Mouse (Mus musculus): ENCODE data around the gene Ppp6r2. TPM values are rescaled to one million over a fixed set of nuclear protein-coding genes. Genes with fewer than 3 reads are reported as not detected.

Gene Ppp6r2
- total and polyA plus RNA-seq, 3 experiments = 8.7 to 14.7 (median 10.3) TPM

GRCm38 (mm10) chr15:89195690-89196312 lies 15.6 kb upstream of the Ppp6r2 start:
- H3K79me2 ChIP-seq (replicated peaks; ENCODE audit: control insufficient read depth, extremely low read depth, insufficient read depth, poor library complexity, severe bottlenecking) = no peaks in the 10 kb centered on the region
- TF ChIP-seq MAZ (IDR thresholded peaks at IDR 0.05; ENCODE audit: low read depth, low read length) (peak; percentile 45; the same call in 1 of the 2 replicates), POLR2A (IDR thresholded peaks at IDR 0.05; ENCODE audit: low read depth, low read length) (peak; percentile 94), NELFE (IDR thresholded peaks at IDR 0.05; ENCODE audit: low read depth, low read length) (peak; percentile 92), E2F4 (IDR thresholded peaks at IDR 0.05; ENCODE audit: insufficient replicate concordance, low read depth, low read length) (no peak), ELF1 (IDR thresholded peaks at IDR 0.05; ENCODE audit: low read depth, low read length) (peak; percentile 20; the same call in 1 of the 2 replicates)
- H3K4me3 ChIP-seq (replicated peaks in 1 of 3; ENCODE audit: low read depth in 2 of 3, low read length in 2 of 3, poor library complexity in 1 of 3) = peak overlapping the region; percentile 88 to 98 (median 95)
- in situ Hi-C loops (cut with MboI; ENCODE audit: low pct_ligation_motif_present, low pct_unique_long_range_greater_than_20kb, low sequenced_read_pairs) = no loop called here
- H3K4me1 ChIP-seq (ENCODE audit: control insufficient read depth in 1 of 2, insufficient read depth in 2 of 2) = peaks cover 3 to 16% of the 10 kb centered on the region in 2 experiments
- dilution Hi-C loops (cut with MboI; ENCODE audit: extremely low pct_ligation_motif_present, extremely low pct_unique_long_range_greater_than_20kb, low sequenced_read_pairs) = no loop called here
- peak; percentile 85 for DNase-seq (ENCODE audit: extremely low read depth)
- H3K27me3 ChIP-seq (replicated peaks) = no peaks in the 10 kb centered on the region
- peak overlapping the region; percentile 83 for H3K4me2 ChIP-seq (ENCODE audit: insufficient read depth, low read depth, poor library complexity, severe bottlenecking)
- H3K36me3 ChIP-seq (replicated peaks in 1 of 2; ENCODE audit: control insufficient read depth in 1 of 2, insufficient read depth in 1 of 2, low read length in 1 of 2) = peaks cover 0 to 22% of the 10 kb centered on the region in 2 experiments
- peak overlapping the region; percentile 93 for H3K27ac ChIP-seq (ENCODE audit: insufficient read depth, low read depth)
- H3K9ac ChIP-seq (ENCODE audit: insufficient read depth, low read depth) = peak overlapping the region; percentile 99
- no peaks in the 10 kb centered on the region for H3K9me3 ChIP-seq (replicated peaks; ENCODE audit: low read length)

- peak within 1 kb of the TSS; percentile 88 to 98 (median 95) for H3K4me3 ChIP-seq (replicated peaks in 1 of 3; ENCODE audit: low read depth in 2 of 3, low read length in 2 of 3, poor library complexity in 1 of 3)
- peak within 1 kb of the TSS; percentile 93 for H3K27ac ChIP-seq (ENCODE audit: insufficient read depth, low read depth)
- no peaks in the 10 kb centered on the region for H3K27me3 ChIP-seq (replicated peaks)
- H3K4me1 ChIP-seq (ENCODE audit: control insufficient read depth in 1 of 2, insufficient read depth in 2 of 2) = peaks cover 3 to 16% of the 10 kb centered on the region in 2 experiments
- peak within 1 kb of the TSS; percentile 99 for H3K9ac ChIP-seq (ENCODE audit: insufficient read depth, low read depth)
- in situ Hi-C loops (cut with MboI; ENCODE audit: low pct_ligation_motif_present, low pct_unique_long_range_greater_than_20kb, low sequenced_read_pairs) (no loop called here), dilution Hi-C loops (cut with MboI; ENCODE audit: extremely low pct_ligation_motif_present, extremely low pct_unique_long_range_greater_than_20kb, low sequenced_read_pairs) (no loop called here)
- no peaks in the 10 kb centered on the region for H3K79me2 ChIP-seq (replicated peaks; ENCODE audit: control insufficient read depth, extremely low read depth, insufficient read depth, poor library complexity, severe bottlenecking)
- DNase-seq (ENCODE audit: extremely low read depth) = peak; percentile 97
- no peaks in the 10 kb centered on the region for H3K9me3 ChIP-seq (replicated peaks; ENCODE audit: low read length)
- H3K36me3 ChIP-seq (replicated peaks in 1 of 2; ENCODE audit: control insufficient read depth in 1 of 2, insufficient read depth in 1 of 2, low read length in 1 of 2) = peaks cover 0 to 17% of the 10 kb centered on the region in 2 experiments
- H3K4me2 ChIP-seq (ENCODE audit: insufficient read depth, low read depth, poor library complexity, severe bottlenecking) = peak within 1 kb of the TSS; percentile 83
- TF ChIP-seq ZKSCAN1 (IDR thresholded peaks at IDR 0.05; ENCODE audit: borderline replicate concordance, low read depth, low read length) (no peak), KAT2A (IDR thresholded peaks at IDR 0.05; ENCODE audit: insufficient replicate concordance, low read length) (no peak; the same call in 1 of the 2 replicates), CHD2 (IDR thresholded peaks at IDR 0.05; ENCODE audit: low read length) (no peak), HCFC1 (IDR thresholded peaks at IDR 0.05; ENCODE audit: low read depth, low read length) (peak; percentile 88), JUN (IDR thresholded peaks at IDR 0.05; ENCODE audit: insufficient read depth, low read depth, low read length) (no peak), IRF4 (IDR thresholded peaks at IDR 0.05; ENCODE audit: low read depth, low read length) (peak; percentile 72), MAX (IDR thresholded peaks at IDR 0.05; ENCODE audit: low read length) (peak; percentile 40; the same call in 1 of the 2 replicates), POLR2A (IDR thresholded peaks at IDR 0.05; ENCODE audit: low read depth, low read length) (peak; percentile 6; the same call in 1 of the 2 replicates), USF1 (IDR thresholded peaks at IDR 0.05; ENCODE audit: low read depth, low read length) (no peak), MAFK (IDR thresholded peaks at IDR 0.05; ENCODE audit: insufficient replicate concordance, low read length) (no peak), POLR2AphosphoS2 (IDR thresholded peaks at IDR 0.05; ENCODE audit: low read depth, low read length) (no peak), NRF1 (IDR thresholded peaks at IDR 0.05; ENCODE audit: low read depth, low read length) (peak; percentile 51), ZNF384 (IDR thresholded peaks at IDR 0.05; ENCODE audit: low read depth, low read length) (no peak), MEF2A (IDR thresholded peaks at IDR 0.05; ENCODE audit: borderline replicate concordance, low read depth, low read length) (peak; percentile 79; the same call in 1 of the 2 replicates), MAZ (IDR thresholded peaks at IDR 0.05; ENCODE audit: low read depth, low read length) (no peak), RAD21 (IDR thresholded peaks at IDR 0.05; ENCODE audit: low read depth, low read length) (peak; percentile 26), UBTF (IDR thresholded peaks at IDR 0.05; ENCODE audit: low read depth, low read length) (0 out of 2 replicates have a peak, but pooled peaks have one; percentile 40), SMC3 (IDR thresholded peaks at IDR 0.05; ENCODE audit: low read depth, low read length) (peak; percentile 49), TCF12 (IDR thresholded peaks at IDR 0.05; ENCODE audit: low read depth, low read length) (peak; percentile 85), MXI1 (IDR thresholded peaks at IDR 0.05; ENCODE audit: low read depth, low read length) (peak; percentile 72; the same call in 1 of the 2 replicates), NELFE (IDR thresholded peaks at IDR 0.05; ENCODE audit: low read depth, low read length) (peak; percentile 3; the same call in 1 of the 2 replicates), ZMIZ1 (IDR thresholded peaks at IDR 0.05; ENCODE audit: low read depth, low read length) (no peak; the same call in 1 of the 2 replicates), USF2 (conservative IDR thresholded peaks at IDR 0.05; ENCODE audit: low read depth, low read length) (no peak), BHLHE40 (IDR thresholded peaks at IDR 0.05; ENCODE audit: low read depth, low read length) (0 out of 2 replicates have a peak, but pooled peaks have one; percentile 26), PAX5 (IDR thresholded peaks at IDR 0.05; ENCODE audit: low read length) (no peak), TBP (conservative IDR thresholded peaks at IDR 0.05; ENCODE audit: low read depth, low read length) (no peak; the same call in 1 of the 2 replicates), CHD1 (IDR thresholded peaks at IDR 0.05; ENCODE audit: low read depth, low read length) (no peak), EP300 (IDR thresholded peaks at IDR 0.05; ENCODE audit: low read length) (no peak), RCOR1 (conservative IDR thresholded peaks at IDR 0.05; ENCODE audit: low read depth, low read length) (no peak)
These were observed 15.0 kb upstream of the Ppp6r2 start, which contains the start of gene Dennd6b for GRCm38 (mm10) chr15:89196313-89196706. Dennd6b (minus strand) TSS chr15:89196496.
